Mouse (Mus musculus): ENCODE measurements around the gene Mrps21. TPM values are rescaled to one million over a fixed set of nuclear protein-coding genes. Genes with fewer than 3 reads are reported as not detected.
"Not testable (repeated sequence)": the region's sequence is repeated elsewhere in the genome, so short reads cannot be mapped to it uniquely, and the experiment has no call there.

Gene Mrps21
- 357 and 360 TPM in 2 replicates for polyA plus RNA-seq (2015; fragmentation: Nextera tagmentation; extraction: Ambion mirVana)

- under 1% methylated on average over 33 of the region's 33 CpGs for WGBS
These were observed at the start of gene Mrps21 for GRCm38 (mm10) chr3:95871392-95871867. Gene Mrps21, minus strand, starts transcription at chr3:95871519.

GRCm38 (mm10) chr3:95920532-95920931 is 49.2 kb upstream of the Mrps21 start:
- H3K4me2 ChIP-seq (ENCODE audit: low read depth, low read length); ATAC-seq; H3K36me3 ChIP-seq (ENCODE audit: control insufficient read depth, insufficient read depth, low read length); H3K27me3 ChIP-seq (replicated peaks; ENCODE audit: control insufficient read depth, insufficient read depth, low read length); H3K9me3 ChIP-seq (ENCODE audit: control insufficient read depth, low read length); H3K4me3 ChIP-seq (ENCODE audit: low read length); H3K27ac ChIP-seq (ENCODE audit: low read length); H3K4me1 ChIP-seq (ENCODE audit: control insufficient read depth, insufficient read depth, low read length); H3K9ac ChIP-seq (ENCODE audit: low read depth, low read length): not testable (repeated sequence)
- 55% methylated on average over 2 of the region's 2 CpGs for WGBS

More at GRCm38 (mm10) chr3:95871392-95871867, at the start of gene Mrps21:
- peaks cover 8% of the 10 kb centered on the region; the same call in 1 of the 2 replicates for H3K4me1 ChIP-seq (ENCODE audit: control insufficient read depth, insufficient read depth, low read length)
- H3K9me3 ChIP-seq (ENCODE audit: control insufficient read depth, low read length), result no peaks in the 10 kb centered on the region
- H3K9ac ChIP-seq (ENCODE audit: low read depth, low read length), result peak within 1 kb of the TSS; percentile 90
- no peaks in the 10 kb centered on the region for H3K36me3 ChIP-seq (ENCODE audit: control insufficient read depth, insufficient read depth, low read length)
- no peaks in the 10 kb centered on the region for H3K27me3 ChIP-seq (replicated peaks; ENCODE audit: control insufficient read depth, insufficient read depth, low read length)
- H3K27ac ChIP-seq (ENCODE audit: low read length), result peak within 1 kb of the TSS; percentile 90
- ATAC-seq, result peak; percentile 98
- H3K4me2 ChIP-seq (ENCODE audit: low read depth, low read length), result peak within 1 kb of the TSS; percentile 54
- peak within 1 kb of the TSS; percentile 72 for H3K4me3 ChIP-seq (ENCODE audit: low read length)

- Histone ChIP-seq H3K9me3 (ENCODE audit: control insufficient read depth, low read length) (no peaks in the 10 kb centered on the region), H3K4me1 (ENCODE audit: control insufficient read depth, insufficient read depth, low read length) (no peaks in the 10 kb centered on the region), H3K9ac (ENCODE audit: low read depth, low read length) (no peak overlapping the region), H3K4me3 (ENCODE audit: low read length) (no peak overlapping the region), H3K4me2 (ENCODE audit: low read depth, low read length) (no peak overlapping the region), H3K36me3 (ENCODE audit: control insufficient read depth, insufficient read depth, low read length) (no peaks in the 10 kb centered on the region), H3K27me3 (replicated peaks; ENCODE audit: control insufficient read depth, insufficient read depth, low read length) (no peaks in the 10 kb centered on the region), H3K27ac (ENCODE audit: low read length) (no peak overlapping the region)
- no peak for ATAC-seq
- 68% methylated on average over 7 of the region's 7 CpGs for WGBS
These were observed 45.4 kb upstream of the Mrps21 start for GRCm38 (mm10) chr3:95916760-95917159.

DNA sequence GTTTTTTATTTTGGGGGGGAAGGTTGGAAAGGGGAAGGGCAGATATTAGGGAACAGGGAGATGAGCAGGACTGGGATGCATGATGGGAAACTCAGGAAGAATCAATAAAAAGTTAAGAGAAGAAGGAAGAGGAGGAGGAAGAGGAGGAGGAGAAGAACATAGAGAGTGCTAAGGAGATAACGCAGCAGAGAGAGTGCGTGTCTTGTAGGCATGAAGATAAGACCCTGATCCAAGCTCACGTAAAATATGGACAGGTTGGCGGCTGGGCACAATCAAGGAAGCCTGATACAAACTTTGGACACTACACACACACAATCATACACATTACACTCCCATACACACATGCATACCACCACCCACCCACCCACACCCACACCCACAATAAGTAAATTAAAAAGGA is 43.4 kb upstream of the Mrps21 start:
- no peak for ATAC-seq
- Histone ChIP-seq H3K9me3 (ENCODE audit: control insufficient read depth, low read length) (no peaks in the 10 kb centered on the region), H3K4me1 (ENCODE audit: control insufficient read depth, insufficient read depth, low read length) (no peaks in the 10 kb centered on the region), H3K4me3 (ENCODE audit: low read length) (no peak overlapping the region), H3K9ac (ENCODE audit: low read depth, low read length) (no peak overlapping the region), H3K27ac (ENCODE audit: low read length) (no peak overlapping the region), H3K36me3 (ENCODE audit: control insufficient read depth, insufficient read depth, low read length) (no peaks in the 10 kb centered on the region), H3K4me2 (ENCODE audit: low read depth, low read length) (no peak overlapping the region), H3K27me3 (replicated peaks; ENCODE audit: control insufficient read depth, insufficient read depth, low read length) (no peaks in the 10 kb centered on the region)
- 85% methylated on average over 4 of the region's 4 CpGs for WGBS

GRCm38 (mm10) chr3:95907613-95908012 is 36.3 kb upstream of the Mrps21 start:
- H3K4me3 ChIP-seq (ENCODE audit: low read length), result no peak overlapping the region
- H3K27me3 ChIP-seq (replicated peaks; ENCODE audit: control insufficient read depth, insufficient read depth, low read length), result no peaks in the 10 kb centered on the region
- peaks cover 19% of the 10 kb centered on the region for H3K4me1 ChIP-seq (ENCODE audit: control insufficient read depth, insufficient read depth, low read length)
- no peak overlapping the region for H3K27ac ChIP-seq (ENCODE audit: low read length)
- H3K9ac ChIP-seq (ENCODE audit: low read depth, low read length), result no peak overlapping the region
- no peak for ATAC-seq
- H3K4me2 ChIP-seq (ENCODE audit: low read depth, low read length), result no peak overlapping the region
- no peaks in the 10 kb centered on the region for H3K9me3 ChIP-seq (ENCODE audit: control insufficient read depth, low read length)
- H3K36me3 ChIP-seq (ENCODE audit: control insufficient read depth, insufficient read depth, low read length), result no peaks in the 10 kb centered on the region
- WGBS, result 51% methylated on average over 4 of the region's 4 CpGs

- Histone ChIP-seq H3K9me3 (ENCODE audit: control insufficient read depth, low read length) (no peaks in the 10 kb centered on the region), H3K4me1 (ENCODE audit: control insufficient read depth, insufficient read depth, low read length) (peaks cover 19% of the 10 kb centered on the region), H3K4me2 (ENCODE audit: low read depth, low read length) (peak overlapping the region; percentile 62), H3K27me3 (replicated peaks; ENCODE audit: control insufficient read depth, insufficient read depth, low read length) (no peaks in the 10 kb centered on the region), H3K9ac (ENCODE audit: low read depth, low read length) (no peak overlapping the region), H3K4me3 (ENCODE audit: low read length) (peak overlapping the region; percentile 34), H3K27ac (ENCODE audit: low read length) (no peak overlapping the region), H3K36me3 (ENCODE audit: control insufficient read depth, insufficient read depth, low read length) (no peaks in the 10 kb centered on the region)
- WGBS, result under 1% methylated on average over 12 of the region's 12 CpGs
- ATAC-seq, result no peak
These were observed 35.5 kb upstream of the Mrps21 start for GRCm38 (mm10) chr3:95906860-95907259.

GRCm38 (mm10) chr3:95905940-95906492 is 34.7 kb upstream of the Mrps21 start:
- ATAC-seq, result peak; percentile 41; the same call in 1 of the 2 replicates
- peaks cover 19% of the 10 kb centered on the region for H3K4me1 ChIP-seq (ENCODE audit: control insufficient read depth, insufficient read depth, low read length)
- H3K27me3 ChIP-seq (replicated peaks; ENCODE audit: control insufficient read depth, insufficient read depth, low read length), result no peaks in the 10 kb centered on the region
- no peak overlapping the region for H3K27ac ChIP-seq (ENCODE audit: low read length)
- H3K36me3 ChIP-seq (ENCODE audit: control insufficient read depth, insufficient read depth, low read length), result no peaks in the 10 kb centered on the region
- no peak overlapping the region for H3K9ac ChIP-seq (ENCODE audit: low read depth, low read length)
- peak overlapping the region; percentile 62 for H3K4me2 ChIP-seq (ENCODE audit: low read depth, low read length)
- under 1% methylated on average over 12 of the region's 12 CpGs for WGBS
- H3K9me3 ChIP-seq (ENCODE audit: control insufficient read depth, low read length), result no peaks in the 10 kb centered on the region
- peak overlapping the region; percentile 34 for H3K4me3 ChIP-seq (ENCODE audit: low read length)

DNA sequence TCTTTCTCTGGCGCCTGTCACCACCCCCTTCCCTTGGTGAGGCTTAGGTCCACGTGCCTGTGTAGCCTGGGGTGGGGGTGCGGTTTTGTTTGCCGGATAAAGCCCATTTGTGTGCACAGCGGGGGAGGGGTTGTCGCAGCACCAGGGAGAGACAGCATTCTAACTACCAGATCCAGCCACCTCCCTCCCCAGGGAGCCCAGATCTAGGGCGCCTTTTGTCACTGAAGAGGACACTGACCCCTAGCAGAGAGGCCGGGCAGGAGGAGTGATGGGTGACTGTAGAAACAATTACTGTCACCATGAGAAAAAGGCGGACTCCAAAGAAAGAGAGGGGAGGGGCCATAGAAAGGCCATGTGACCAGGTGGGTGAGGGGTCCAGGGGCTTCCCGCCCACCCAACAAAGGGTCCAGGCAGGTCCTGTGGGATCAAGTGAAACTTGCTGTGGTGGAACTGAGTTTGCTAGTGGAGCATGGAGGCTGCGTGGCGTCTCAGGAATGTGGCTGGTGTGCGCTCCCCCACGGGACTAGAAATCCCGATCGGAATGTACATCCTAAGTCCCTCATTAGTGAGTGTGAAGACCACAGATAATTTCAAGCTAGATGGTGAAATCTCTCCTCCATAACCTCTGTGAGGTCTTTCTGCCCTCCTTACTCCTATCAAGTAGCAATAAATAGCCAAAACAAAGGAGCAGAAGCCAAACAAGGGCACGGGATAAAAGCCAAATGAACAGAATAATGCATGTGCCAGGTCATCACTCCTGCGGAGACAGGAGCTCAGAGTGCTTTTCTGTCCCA is 34.0 kb upstream of the Mrps21 start:
- Histone ChIP-seq H3K27me3 (replicated peaks; ENCODE audit: control insufficient read depth, insufficient read depth, low read length) (no peaks in the 10 kb centered on the region), H3K9ac (ENCODE audit: low read depth, low read length) (peak overlapping the region; percentile 51), H3K36me3 (ENCODE audit: control insufficient read depth, insufficient read depth, low read length) (no peaks in the 10 kb centered on the region), H3K4me3 (ENCODE audit: low read length) (peak overlapping the region; percentile 29), H3K9me3 (ENCODE audit: control insufficient read depth, low read length) (no peaks in the 10 kb centered on the region), H3K27ac (ENCODE audit: low read length) (no peak overlapping the region), H3K4me2 (ENCODE audit: low read depth, low read length) (peak overlapping the region; percentile 61), H3K4me1 (ENCODE audit: control insufficient read depth, insufficient read depth, low read length) (peaks cover 19% of the 10 kb centered on the region)
- 2% methylated on average over 18 of the region's 18 CpGs for WGBS
- peak; percentile 49 for ATAC-seq

DNA sequence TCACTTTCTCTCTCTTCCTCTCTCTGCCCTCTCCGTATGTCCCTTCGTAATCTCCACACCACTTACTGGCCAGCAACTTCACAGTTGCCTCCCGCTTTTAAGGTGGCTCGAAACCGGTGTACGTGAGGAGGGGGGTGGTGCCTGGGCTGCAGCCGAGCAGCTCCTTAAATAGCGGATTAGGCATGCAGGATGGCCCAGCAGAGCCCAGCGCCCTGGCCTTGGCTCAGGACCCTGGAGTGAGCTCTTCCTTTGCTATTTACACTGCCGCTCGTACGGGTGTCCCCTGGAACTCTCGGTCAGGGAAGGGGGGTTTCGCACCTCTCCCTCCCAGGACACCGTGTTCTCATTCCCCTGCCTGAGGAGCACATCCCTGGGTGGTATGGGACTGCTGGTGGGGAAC is 33.2 kb upstream of the Mrps21 start, which contains the start of gene Car14:
Gene Car14 (minus strand): TSS at position 124 of the 400 bp plus-strand sequence.
- peak; percentile 27; the same call in 1 of the 2 replicates for ATAC-seq
- WGBS, result 3% methylated on average over 15 of the region's 15 CpGs
- H3K9ac ChIP-seq (ENCODE audit: low read depth, low read length), result peak within 1 kb of the TSS; percentile 51

More for the DNA sequence above, 33.2 kb upstream of the Mrps21 start, which contains the start of gene Car14:
- no peaks in the 10 kb centered on the region for H3K9me3 ChIP-seq (ENCODE audit: control insufficient read depth, low read length)
- H3K36me3 ChIP-seq (ENCODE audit: control insufficient read depth, insufficient read depth, low read length), result no peaks in the 10 kb centered on the region
- peaks cover 19% of the 10 kb centered on the region for H3K4me1 ChIP-seq (ENCODE audit: control insufficient read depth, insufficient read depth, low read length)
- H3K27me3 ChIP-seq (replicated peaks; ENCODE audit: control insufficient read depth, insufficient read depth, low read length), result no peaks in the 10 kb centered on the region
- peak within 1 kb of the TSS; percentile 61 for H3K4me2 ChIP-seq (ENCODE audit: low read depth, low read length)
- peak within 1 kb of the TSS; percentile 29 for H3K4me3 ChIP-seq (ENCODE audit: low read length)
- H3K27ac ChIP-seq (ENCODE audit: low read length), result no peak within 1 kb of the TSS

Measured in intestine, embryonic 16.5 days (tissue).